Mouse (Mus musculus): ENCODE results near the gene Suox.
A peak's percentile ranks its signal among the peaks of the same experiment; 100 is the strongest.
"Not testable (repeated sequence)": the region's sequence is repeated elsewhere in the genome, so short reads cannot be mapped to it uniquely, and the experiment has no call there.

Suox gene

GRCm38 (mm10) chr10:128627398-128628317 lies 46.2 kb downstream of the Suox start:
- DNase-seq (ENCODE audit: inconsistent ontology term) = no peak

- peak; percentile 95 for DNase-seq (ENCODE audit: inconsistent ontology term)
Observed at GRCm38 (mm10) chr10:128626311-128627310, 47.3 kb downstream of the Suox start, which contains the start of gene Rps26. TSS of gene Rps26 (minus strand) at chr10:128626747.

DNA sequence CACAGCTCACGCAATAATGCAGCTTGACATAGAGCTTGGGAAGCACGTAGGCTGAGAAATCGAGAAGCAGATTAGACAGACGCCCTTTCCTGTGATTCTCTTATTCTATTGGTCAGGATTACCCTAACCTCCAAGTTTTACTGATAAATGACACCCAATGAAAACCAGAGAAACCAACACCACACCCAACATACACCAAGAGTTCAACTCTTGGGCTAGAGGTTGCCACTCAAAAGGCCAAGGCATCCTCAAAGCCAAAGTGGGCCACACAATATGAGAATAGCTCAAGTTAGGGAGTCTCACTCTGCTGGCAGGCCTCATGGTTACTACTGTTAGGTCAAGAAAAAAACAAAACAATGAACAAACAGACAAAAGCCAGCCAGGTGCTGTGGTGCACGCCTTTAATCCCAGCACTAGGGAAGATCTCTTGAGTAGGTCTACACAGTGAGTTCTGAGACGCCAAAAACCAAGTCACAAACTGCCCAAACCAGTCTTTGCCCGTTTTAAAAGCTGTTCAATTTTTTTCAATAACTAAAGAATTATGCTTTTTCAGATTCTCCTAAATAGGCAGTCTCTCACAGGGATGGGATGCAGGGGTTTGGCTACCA lies 48.5 kb downstream of the Suox start:
- DNase-seq (ENCODE audit: inconsistent ontology term) = no peak

GRCm38 (mm10) chr10:128623106-128623613 lies 50.7 kb downstream of the Suox start:
- not testable (repeated sequence) for DNase-seq (ENCODE audit: inconsistent ontology term)

DNA sequence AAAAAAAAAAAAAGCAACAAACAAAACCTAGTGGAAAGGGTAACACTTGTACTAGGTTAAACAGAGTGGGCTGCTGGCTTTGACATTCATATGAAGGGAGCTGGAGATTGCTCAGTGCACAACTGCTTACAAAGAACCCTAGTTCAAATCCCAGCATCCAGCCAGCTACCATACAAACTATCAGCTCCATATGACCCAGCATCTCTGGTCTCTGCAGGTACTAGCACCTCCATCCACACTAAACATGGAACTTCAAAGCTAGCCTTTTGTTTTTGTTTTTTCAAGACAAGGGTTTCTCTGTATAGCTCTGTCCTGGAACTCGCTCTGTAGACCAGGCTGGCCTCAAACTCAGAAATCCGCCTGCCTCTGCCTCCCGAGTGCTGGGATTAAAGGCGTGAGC lies 51.2 kb downstream of the Suox start:
- no peak for DNase-seq (ENCODE audit: inconsistent ontology term)

DNA sequence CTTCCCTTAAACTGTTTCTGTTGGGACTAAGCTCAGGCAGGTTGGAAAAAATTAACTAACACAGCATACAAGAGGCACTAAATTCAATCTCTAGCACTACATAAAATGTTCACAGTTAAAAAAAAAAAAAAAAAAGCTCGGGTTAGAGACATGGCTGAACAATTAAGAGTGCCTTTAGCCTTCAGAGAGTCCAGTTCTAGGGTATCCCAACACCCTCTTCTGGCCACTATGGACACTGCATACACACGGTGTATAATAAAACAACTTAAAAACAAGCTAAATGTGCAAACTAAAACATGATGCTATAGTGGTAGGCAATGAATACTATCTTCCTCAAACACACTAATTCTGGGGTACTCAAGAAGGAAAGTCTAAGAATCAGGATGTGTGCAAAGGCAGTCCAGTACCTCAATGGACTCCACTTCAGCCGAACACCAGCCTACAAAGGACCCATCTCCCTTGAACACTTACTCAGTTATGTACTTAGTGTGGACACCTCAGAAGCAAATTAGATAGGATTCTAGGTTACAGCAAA lies 51.8 kb downstream of the Suox start:
- no peak for DNase-seq (ENCODE audit: inconsistent ontology term)

DNA sequence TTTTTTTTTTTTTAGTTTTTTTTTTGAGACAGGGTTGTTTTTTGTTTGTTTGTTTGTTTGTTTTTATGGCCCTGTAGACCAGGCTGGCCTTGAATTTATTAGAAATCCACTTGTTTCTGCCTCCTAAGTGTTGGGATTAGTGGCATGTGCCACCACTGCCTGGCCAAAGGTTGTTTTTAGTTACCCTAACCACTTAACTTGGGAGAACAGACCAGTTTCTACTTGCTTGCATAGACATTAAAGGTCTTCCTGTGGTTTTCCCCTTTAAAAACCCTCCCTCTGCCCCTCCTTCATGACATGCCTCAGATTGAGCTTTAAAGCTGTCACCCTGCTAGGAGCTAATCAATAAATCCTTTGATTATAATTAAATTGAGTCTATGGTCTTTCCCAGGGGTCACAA lies 53.6 kb downstream of the Suox start:
- no peak for DNase-seq (ENCODE audit: inconsistent ontology term)

Measured in Muller cell, postnatal 12 days (primary cell).